Mouse (Mus musculus) macrophage (primary cell): ENCODE data around the gene Rmnd1. TPM values are rescaled to one million over a fixed set of nuclear protein-coding genes. Genes with fewer than 3 reads are reported as not detected.

ENCODE experiments used
- H3K27ac ChIP-seq: fragments of 350-480 bp; formaldehyde crosslinking; 2 replicates; pipeline ENCODE4 v1.9.0; 2021
- H3K36me3 ChIP-seq: fragments of 350-480 bp; formaldehyde crosslinking; 2 replicates; pipeline ENCODE4 v1.9.0; 2021; ENCODE audit errors: inconsistent target
- H3K4me3 ChIP-seq: fragments of 350-480 bp; formaldehyde crosslinking; 2 replicates; pipeline ENCODE4 v1.9.0; 2021; ENCODE audit errors: inconsistent target
- H3K79me2 ChIP-seq: fragments of 350-480 bp; formaldehyde crosslinking; 2 replicates; pipeline ENCODE4 v1.9.0; 2021; ENCODE audit errors: inconsistent target
- WGBS: methylation state at CpG from one replicate; pipeline ENCODE4 v1.1.7; 2026; ENCODE audit warnings: inconsistent platforms; ENCODE audit not compliant: missing documents; 5-methylcytosine and 5-hydroxymethylcytosine counted together
- polyA plus RNA-seq: library from polyadenylated mRNA; stranded (reverse); fragments of 250-400 nt; gene quantifications from 3 replicates; pipeline ENCODE4 v1.2.4, GENCODE M21; 2018; ENCODE audit warnings: inconsistent platforms

Rmnd1 gene
- polyA plus RNA-seq, 1 experiment from 2014 or later: 41.0 TPM

- peak overlapping the region; percentile 88 for H3K4me3 ChIP-seq
- H3K36me3 ChIP-seq: peaks cover 25% of the 10 kb centered on the region
- H3K27ac ChIP-seq: peak overlapping the region; percentile 91
- WGBS: 94% methylated on average over 3 of the region's 3 CpGs
- H3K79me2 ChIP-seq: peaks cover 42% of the 10 kb centered on the region
Measured at GRCm38 (mm10) chr10:4430826-4431225, 1.4 kb downstream of the Rmnd1 start.

GRCm38 (mm10) chr10:4430399-4430798 is 1.8 kb downstream of the Rmnd1 start:
- H3K36me3 ChIP-seq: peaks cover 29% of the 10 kb centered on the region
- H3K4me3 ChIP-seq: peak overlapping the region; percentile 88; the same call in 1 of the 2 replicates
- 19% methylated on average over 8 of the region's 8 CpGs for WGBS
- H3K79me2 ChIP-seq: peaks cover 42% of the 10 kb centered on the region
- H3K27ac ChIP-seq: peak overlapping the region; percentile 91

- Histone ChIP-seq H3K27ac (no peak overlapping the region), H3K79me2 (peaks cover 23% of the 10 kb centered on the region), H3K4me3 (no peak overlapping the region), H3K36me3 (peaks cover 76% of the 10 kb centered on the region)
- WGBS: 77% methylated on average over 8 of the region's 8 CpGs
Measured at GRCm38 (mm10) chr10:4425245-4425644, 6.9 kb downstream of the Rmnd1 start.

GRCm38 (mm10) chr10:4407191-4407590 is 25.0 kb downstream of the Rmnd1 start:
- 100% methylated on average over 1 of the region's 1 CpGs for WGBS
- Histone ChIP-seq H3K27ac (no peak overlapping the region), H3K79me2 (no peaks in the 10 kb centered on the region), H3K36me3 (peaks cover 74% of the 10 kb centered on the region), H3K4me3 (no peak overlapping the region)

GRCm38 (mm10) chr10:4405511-4405910 is 26.7 kb downstream of the Rmnd1 start:
- Histone ChIP-seq H3K36me3 (peaks cover 64% of the 10 kb centered on the region), H3K27ac (no peak overlapping the region), H3K79me2 (no peaks in the 10 kb centered on the region), H3K4me3 (no peak overlapping the region)
- WGBS: 98% methylated on average over 5 of the region's 5 CpGs

GRCm38 (mm10) chr10:4404895-4405491 is 27.2 kb downstream of the Rmnd1 start:
- Histone ChIP-seq H3K36me3 (peaks cover 59% of the 10 kb centered on the region), H3K79me2 (no peaks in the 10 kb centered on the region), H3K27ac (no peak overlapping the region), H3K4me3 (no peak overlapping the region)
- 65% methylated on average over 5 of the region's 5 CpGs for WGBS

- peaks cover 55% of the 10 kb centered on the region for H3K79me2 ChIP-seq
- H3K36me3 ChIP-seq: peaks cover 31% of the 10 kb centered on the region; the same call in 1 of the 2 replicates
- 97% methylated on average over 5 of the region's 5 CpGs for WGBS
- H3K27ac ChIP-seq: no peak overlapping the region
- no peak overlapping the region for H3K4me3 ChIP-seq
Measured at GRCm38 (mm10) chr10:4398058-4398457, 34.1 kb downstream of the Rmnd1 start.

- peaks cover 20% of the 10 kb centered on the region; the same call in 1 of the 2 replicates for H3K36me3 ChIP-seq
- 87% methylated on average over 3 of the region's 3 CpGs for WGBS
Measured at GRCm38 (mm10) chr10:4395321-4395720, 36.9 kb downstream of the Rmnd1 start.

GRCm38 (mm10) chr10:4391851-4392250 is 40.3 kb downstream of the Rmnd1 start:
- WGBS: 29% methylated on average over 6 of the region's 6 CpGs
- H3K27ac ChIP-seq: no peak overlapping the region

More at GRCm38 (mm10) chr10:4395321-4395720, 36.9 kb downstream of the Rmnd1 start:
- Histone ChIP-seq H3K27ac (no peak overlapping the region), H3K4me3 (no peak overlapping the region), H3K79me2 (peaks cover 82% of the 10 kb centered on the region)

GRCm38 (mm10) chr10:4391076-4391475 is 41.1 kb downstream of the Rmnd1 start:
- Histone ChIP-seq H3K79me2 (peaks cover 80% of the 10 kb centered on the region), H3K27ac (no peak overlapping the region), H3K36me3 (peaks cover 9% of the 10 kb centered on the region; the same call in 1 of the 2 replicates), H3K4me3 (no peak overlapping the region)
- 84% methylated on average over 4 of the region's 5 CpGs for WGBS

More at GRCm38 (mm10) chr10:4391851-4392250, 40.3 kb downstream of the Rmnd1 start:
- Histone ChIP-seq H3K4me3 (no peak overlapping the region), H3K36me3 (peaks cover 9% of the 10 kb centered on the region; the same call in 1 of the 2 replicates), H3K79me2 (peaks cover 88% of the 10 kb centered on the region)

GRCm38 (mm10) chr10:4390550-4390949 is 41.6 kb downstream of the Rmnd1 start:
- WGBS: 89% methylated on average over 2 of the region's 2 CpGs
- peaks cover 4% of the 10 kb centered on the region; the same call in 1 of the 2 replicates for H3K36me3 ChIP-seq
- H3K4me3 ChIP-seq: no peak overlapping the region
- peaks cover 78% of the 10 kb centered on the region for H3K79me2 ChIP-seq
- H3K27ac ChIP-seq: no peak overlapping the region

- 81% methylated on average over 5 of the region's 5 CpGs for WGBS
- H3K36me3 ChIP-seq: no peaks in the 10 kb centered on the region
- no peak overlapping the region; the same call in 1 of the 2 replicates for H3K4me3 ChIP-seq
- H3K79me2 ChIP-seq: peaks cover 78% of the 10 kb centered on the region
- no peak overlapping the region for H3K27ac ChIP-seq
Measured at GRCm38 (mm10) chr10:4389461-4390112, 42.6 kb downstream of the Rmnd1 start.

GRCm38 (mm10) chr10:4389036-4389435 is 43.2 kb downstream of the Rmnd1 start:
- H3K4me3 ChIP-seq: peak overlapping the region; percentile 55
- H3K27ac ChIP-seq: no peak overlapping the region
- H3K36me3 ChIP-seq: no peaks in the 10 kb centered on the region
- 27% methylated on average over 10 of the region's 10 CpGs for WGBS
- peaks cover 78% of the 10 kb centered on the region for H3K79me2 ChIP-seq

GRCm38 (mm10) chr10:4388384-4388745 is 43.8 kb downstream of the Rmnd1 start:
- H3K4me3 ChIP-seq: peak overlapping the region; percentile 55
- H3K27ac ChIP-seq: peak overlapping the region; percentile 34; the same call in 1 of the 2 replicates
- H3K79me2 ChIP-seq: peaks cover 78% of the 10 kb centered on the region
- 2% methylated on average over 19 of the region's 19 CpGs for WGBS
- no peaks in the 10 kb centered on the region for H3K36me3 ChIP-seq

GRCm38 (mm10) chr10:4387701-4388383 is 44.3 kb downstream of the Rmnd1 start, which contains the start of gene Zbtb2:
Gene Zbtb2, minus strand, starts transcription at chr10:4388108.
- H3K36me3 ChIP-seq: no peaks in the 10 kb centered on the region
- 2% methylated on average over 50 of the region's 87 CpGs for WGBS
- peak within 1 kb of the TSS; percentile 34; the same call in 1 of the 2 replicates for H3K27ac ChIP-seq
- H3K79me2 ChIP-seq: peaks cover 78% of the 10 kb centered on the region
- H3K4me3 ChIP-seq: peak within 1 kb of the TSS; percentile 55
